Mouse (Mus musculus): ENCODE data around the gene BC004004. TPM values are rescaled to one million over a fixed set of nuclear protein-coding genes. Genes with fewer than 3 reads are reported as not detected.
"Not testable (repeated sequence)": the region's sequence is repeated elsewhere in the genome, so short reads cannot be mapped to it uniquely, and the experiment has no call there.

The BC004004 gene
- polyA plus RNA-seq, 1 experiment from 2014 or later, result 83.0 TPM

DNA sequence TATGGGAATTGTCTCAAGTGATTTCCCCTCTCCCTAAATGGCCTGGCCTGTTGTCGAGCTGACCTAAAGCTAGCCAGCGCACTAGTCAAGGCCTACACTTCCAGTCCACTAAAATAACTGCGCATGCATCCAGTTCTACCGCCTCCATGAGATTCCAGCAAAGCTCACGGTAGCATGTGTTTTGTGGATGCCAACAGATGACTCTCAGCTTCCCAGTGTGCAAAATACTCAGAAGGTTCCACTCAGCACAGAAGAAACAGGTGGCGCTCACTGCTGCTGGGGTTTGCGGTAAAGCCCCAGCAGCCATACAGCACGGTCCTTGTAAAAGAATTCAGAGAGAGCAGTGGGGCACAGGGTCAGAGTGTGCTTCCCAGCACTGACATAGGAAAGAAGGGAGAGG is 43.0 kb downstream of the BC004004 start:
- H3K27ac ChIP-seq (ENCODE audit: low read length), result no peak overlapping the region
- 88% methylated on average over 8 of the region's 8 CpGs for WGBS
- ATAC-seq (ENCODE audit: insufficient read depth, low FRiP score), result no peak
- H3K36me3 ChIP-seq (ENCODE audit: control insufficient read depth, insufficient read depth, low read length), result no peaks in the 10 kb centered on the region
- H3K9ac ChIP-seq (ENCODE audit: low read length), result no peak overlapping the region
- no peak overlapping the region for H3K4me3 ChIP-seq (replicated peaks; ENCODE audit: low read length)
- no peaks in the 10 kb centered on the region for H3K9me3 ChIP-seq (replicated peaks; ENCODE audit: control insufficient read depth, low read length)
- peaks cover 3% of the 10 kb centered on the region for H3K4me1 ChIP-seq (ENCODE audit: control insufficient read depth, insufficient read depth, low read length)
- H3K4me2 ChIP-seq (ENCODE audit: low read depth, low read length), result no peak overlapping the region
- H3K27me3 ChIP-seq (ENCODE audit: control insufficient read depth, insufficient read depth, low read length), result no peaks in the 10 kb centered on the region

DNA sequence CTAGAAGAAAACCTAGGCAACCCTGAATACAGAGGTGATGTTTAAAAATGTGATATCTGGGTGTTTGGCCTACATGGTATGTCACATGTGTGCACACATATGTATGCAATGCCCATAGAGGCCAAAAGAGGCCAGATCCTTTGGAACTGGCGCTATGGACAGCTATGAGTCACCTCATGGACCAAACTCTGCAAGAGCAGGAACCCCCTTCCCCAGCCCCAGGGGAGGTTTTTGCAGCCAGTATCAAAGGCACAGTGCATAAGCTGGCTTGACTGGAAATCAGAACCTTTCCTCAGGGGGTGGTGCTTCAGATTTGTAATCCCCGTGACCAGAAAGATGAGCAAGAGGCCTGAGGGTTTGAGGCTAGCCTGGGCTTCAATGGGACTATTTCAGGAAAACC is 43.5 kb downstream of the BC004004 start:
- 91% methylated on average over 2 of the region's 2 CpGs for WGBS

GRCm38 (mm10) chr17:29313300-29313699 is 44.7 kb downstream of the BC004004 start:
- Histone ChIP-seq H3K27me3 (ENCODE audit: control insufficient read depth, insufficient read depth, low read length) (no peaks in the 10 kb centered on the region), H3K36me3 (ENCODE audit: control insufficient read depth, insufficient read depth, low read length) (no peaks in the 10 kb centered on the region), H3K4me3 (replicated peaks; ENCODE audit: low read length) (no peak overlapping the region), H3K4me1 (ENCODE audit: control insufficient read depth, insufficient read depth, low read length) (no peaks in the 10 kb centered on the region), H3K4me2 (ENCODE audit: low read depth, low read length) (no peak overlapping the region), H3K27ac (ENCODE audit: low read length) (no peak overlapping the region), H3K9ac (ENCODE audit: low read length) (no peak overlapping the region), H3K9me3 (replicated peaks; ENCODE audit: control insufficient read depth, low read length) (no peaks in the 10 kb centered on the region)
- no peak for ATAC-seq (ENCODE audit: insufficient read depth, low FRiP score)

More for the DNA sequence above, 43.5 kb downstream of the BC004004 start:
- Histone ChIP-seq H3K27ac (ENCODE audit: low read length) (no peak overlapping the region), H3K9me3 (replicated peaks; ENCODE audit: control insufficient read depth, low read length) (no peaks in the 10 kb centered on the region), H3K4me3 (replicated peaks; ENCODE audit: low read length) (no peak overlapping the region), H3K27me3 (ENCODE audit: control insufficient read depth, insufficient read depth, low read length) (no peaks in the 10 kb centered on the region), H3K36me3 (ENCODE audit: control insufficient read depth, insufficient read depth, low read length) (no peaks in the 10 kb centered on the region), H3K4me2 (ENCODE audit: low read depth, low read length) (no peak overlapping the region), H3K4me1 (ENCODE audit: control insufficient read depth, insufficient read depth, low read length) (peaks cover 2% of the 10 kb centered on the region), H3K9ac (ENCODE audit: low read length) (no peak overlapping the region)
- ATAC-seq (ENCODE audit: insufficient read depth, low FRiP score), result no peak

DNA sequence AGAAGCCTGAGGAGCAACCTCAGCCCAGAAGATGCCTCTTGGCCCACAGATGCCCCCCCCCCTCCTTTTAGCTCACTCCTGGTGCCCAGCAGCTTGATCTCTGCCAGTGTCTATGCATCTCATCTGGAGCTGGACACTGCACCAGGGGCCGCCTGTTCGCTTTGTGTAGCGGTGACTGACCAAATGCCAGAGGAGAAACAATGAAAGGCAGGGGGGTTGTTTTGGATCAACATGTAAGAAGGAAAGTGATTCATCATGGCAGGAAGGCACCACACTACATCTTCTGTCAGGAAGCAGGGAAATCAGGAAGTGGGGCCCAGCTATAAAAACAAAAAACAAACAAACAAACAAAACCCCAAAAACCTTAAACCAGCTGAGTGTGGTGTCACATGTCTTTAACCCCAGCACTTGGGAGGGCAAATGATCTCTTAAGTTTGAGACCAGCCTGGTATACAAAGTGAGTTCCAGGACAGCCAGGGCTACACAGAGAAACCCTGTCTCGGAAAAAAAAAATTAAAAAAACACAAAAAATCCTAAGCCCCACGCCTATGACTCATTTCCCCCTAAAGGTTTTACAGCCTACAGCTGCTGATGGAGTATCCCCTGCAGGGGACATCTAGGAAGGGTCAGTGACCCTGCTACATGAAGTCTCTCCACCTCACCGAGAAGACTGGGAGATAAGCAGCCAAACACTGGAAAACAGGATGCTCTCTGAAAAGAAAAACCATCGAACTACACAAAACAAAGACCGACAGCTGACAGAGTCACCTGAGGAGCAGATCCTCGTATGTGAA is 47.3 kb downstream of the BC004004 start:
- no peaks in the 10 kb centered on the region for H3K9me3 ChIP-seq (replicated peaks; ENCODE audit: control insufficient read depth, low read length)
- H3K27me3 ChIP-seq (ENCODE audit: control insufficient read depth, insufficient read depth, low read length), result no peaks in the 10 kb centered on the region
- no peaks in the 10 kb centered on the region for H3K36me3 ChIP-seq (ENCODE audit: control insufficient read depth, insufficient read depth, low read length)
- WGBS, result 51% methylated on average over 9 of the region's 9 CpGs
- H3K27ac ChIP-seq (ENCODE audit: low read length), result no peak overlapping the region
- no peak overlapping the region for H3K4me2 ChIP-seq (ENCODE audit: low read depth, low read length)
- H3K9ac ChIP-seq (ENCODE audit: low read length), result no peak overlapping the region
- no peak for ATAC-seq (ENCODE audit: insufficient read depth, low FRiP score)
- no peak overlapping the region for H3K4me3 ChIP-seq (replicated peaks; ENCODE audit: low read length)
- no peaks in the 10 kb centered on the region for H3K4me1 ChIP-seq (ENCODE audit: control insufficient read depth, insufficient read depth, low read length)

DNA sequence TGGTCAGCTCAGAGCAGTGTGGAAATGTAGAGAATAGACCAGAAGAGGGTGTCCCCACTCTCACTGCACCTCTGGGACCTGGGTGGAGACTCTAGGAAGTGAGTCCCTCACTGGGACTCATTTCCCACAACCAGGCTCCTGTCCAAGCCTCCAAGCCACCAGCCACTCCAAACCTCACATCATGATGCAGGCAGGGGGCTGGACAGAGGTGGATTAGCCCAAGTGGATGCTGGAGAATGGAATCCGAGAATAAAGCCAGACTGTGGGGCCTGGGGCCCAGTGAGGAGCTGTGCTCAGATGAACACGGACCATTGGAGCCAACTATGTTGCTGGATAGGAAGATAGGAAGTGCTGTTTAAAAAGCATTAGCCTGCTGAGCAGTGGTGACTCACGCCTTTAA is 48.3 kb downstream of the BC004004 start:
- no peak overlapping the region for H3K4me2 ChIP-seq (ENCODE audit: low read depth, low read length)
- H3K27ac ChIP-seq (ENCODE audit: low read length), result no peak overlapping the region; the same call in 1 of the 2 replicates
- H3K4me3 ChIP-seq (replicated peaks; ENCODE audit: low read length), result no peak overlapping the region
- no peaks in the 10 kb centered on the region for H3K36me3 ChIP-seq (ENCODE audit: control insufficient read depth, insufficient read depth, low read length)
- H3K27me3 ChIP-seq (ENCODE audit: control insufficient read depth, insufficient read depth, low read length), result no peaks in the 10 kb centered on the region
- ATAC-seq (ENCODE audit: insufficient read depth, low FRiP score), result no peak
- H3K4me1 ChIP-seq (ENCODE audit: control insufficient read depth, insufficient read depth, low read length), result no peaks in the 10 kb centered on the region
- no peaks in the 10 kb centered on the region for H3K9me3 ChIP-seq (replicated peaks; ENCODE audit: control insufficient read depth, low read length)
- no peak overlapping the region for H3K9ac ChIP-seq (ENCODE audit: low read length)
- 61% methylated on average over 3 of the region's 3 CpGs for WGBS

GRCm38 (mm10) chr17:29317380-29317779 is 48.8 kb downstream of the BC004004 start, which contains the start of gene Pi16:
Gene Pi16 (plus strand): TSS chr17:29317680.
- ATAC-seq (ENCODE audit: insufficient read depth, low FRiP score); H3K27me3 ChIP-seq (ENCODE audit: control insufficient read depth, insufficient read depth, low read length); H3K4me2 ChIP-seq (ENCODE audit: low read depth, low read length); H3K4me3 ChIP-seq (replicated peaks; ENCODE audit: low read length); H3K9ac ChIP-seq (ENCODE audit: low read length); H3K36me3 ChIP-seq (ENCODE audit: control insufficient read depth, insufficient read depth, low read length); H3K4me1 ChIP-seq (ENCODE audit: control insufficient read depth, insufficient read depth, low read length); H3K9me3 ChIP-seq (replicated peaks; ENCODE audit: control insufficient read depth, low read length): not testable (repeated sequence)
- 91% methylated on average over 3 of the region's 3 CpGs for WGBS
- peak within 1 kb of the TSS; percentile 16; the same call in 1 of the 2 replicates for H3K27ac ChIP-seq (ENCODE audit: low read length)

GRCm38 (mm10) chr17:29318731-29319250 is 50.2 kb downstream of the BC004004 start:
- Histone ChIP-seq H3K4me3 (replicated peaks; ENCODE audit: low read length) (no peak overlapping the region), H3K9me3 (replicated peaks; ENCODE audit: control insufficient read depth, low read length) (no peaks in the 10 kb centered on the region), H3K4me2 (ENCODE audit: low read depth, low read length) (no peak overlapping the region), H3K9ac (ENCODE audit: low read length) (0 out of 2 replicates have a peak overlapping the region, but pooled peaks have one; percentile 11), H3K4me1 (ENCODE audit: control insufficient read depth, insufficient read depth, low read length) (0 out of 2 replicates have a peak, but pooled peaks cover 3% of the 10 kb centered on the region), H3K27ac (ENCODE audit: low read length) (no peak overlapping the region), H3K36me3 (ENCODE audit: control insufficient read depth, insufficient read depth, low read length) (no peaks in the 10 kb centered on the region), H3K27me3 (ENCODE audit: control insufficient read depth, insufficient read depth, low read length) (no peaks in the 10 kb centered on the region)
- ATAC-seq (ENCODE audit: insufficient read depth, low FRiP score), result no peak
- 44% methylated on average over 6 of the region's 6 CpGs for WGBS

DNA sequence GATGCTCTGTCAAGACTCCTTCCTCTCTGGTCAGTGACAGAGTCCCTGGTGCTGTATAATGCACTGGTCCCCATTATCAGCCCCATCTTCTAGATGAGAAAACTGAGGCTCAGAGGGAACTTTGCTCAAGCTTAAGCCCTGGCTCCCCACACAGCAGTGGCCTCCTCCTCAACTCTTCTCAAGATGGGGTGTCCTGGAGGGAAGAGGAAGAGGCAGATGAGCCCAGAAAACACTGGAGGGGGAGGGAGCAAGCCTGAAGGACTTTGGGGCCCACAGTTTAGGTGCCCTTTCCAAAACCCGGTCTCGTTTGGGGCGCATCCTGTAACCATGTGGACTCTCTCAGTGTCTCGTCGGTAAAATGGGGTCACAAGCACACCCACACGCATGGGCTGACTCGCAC is 50.9 kb downstream of the BC004004 start:
- no peak overlapping the region for H3K27ac ChIP-seq (ENCODE audit: low read length)
- H3K27me3 ChIP-seq (ENCODE audit: control insufficient read depth, insufficient read depth, low read length), result no peaks in the 10 kb centered on the region
- 80% methylated on average over 7 of the region's 7 CpGs for WGBS
- H3K4me3 ChIP-seq (replicated peaks; ENCODE audit: low read length), result no peak overlapping the region
- no peaks in the 10 kb centered on the region for H3K36me3 ChIP-seq (ENCODE audit: control insufficient read depth, insufficient read depth, low read length)
- no peak for ATAC-seq (ENCODE audit: insufficient read depth, low FRiP score)
- 0 out of 2 replicates have a peak, but pooled peaks cover 3% of the 10 kb centered on the region for H3K4me1 ChIP-seq (ENCODE audit: control insufficient read depth, insufficient read depth, low read length)
- no peaks in the 10 kb centered on the region for H3K9me3 ChIP-seq (replicated peaks; ENCODE audit: control insufficient read depth, low read length)
- H3K4me2 ChIP-seq (ENCODE audit: low read depth, low read length), result no peak overlapping the region
- no peak overlapping the region for H3K9ac ChIP-seq (ENCODE audit: low read length)

GRCm38 (mm10) chr17:29319881-29320639 is 51.5 kb downstream of the BC004004 start:
- Histone ChIP-seq H3K4me2 (ENCODE audit: low read depth, low read length) (no peak overlapping the region), H3K4me1 (ENCODE audit: control insufficient read depth, insufficient read depth, low read length) (0 out of 2 replicates have a peak, but pooled peaks cover 3% of the 10 kb centered on the region), H3K9ac (ENCODE audit: low read length) (no peak overlapping the region), H3K27ac (ENCODE audit: low read length) (no peak overlapping the region), H3K4me3 (replicated peaks; ENCODE audit: low read length) (no peak overlapping the region), H3K36me3 (ENCODE audit: control insufficient read depth, insufficient read depth, low read length) (no peaks in the 10 kb centered on the region), H3K27me3 (ENCODE audit: control insufficient read depth, insufficient read depth, low read length) (no peaks in the 10 kb centered on the region), H3K9me3 (replicated peaks; ENCODE audit: control insufficient read depth, low read length) (no peaks in the 10 kb centered on the region)
- ATAC-seq (ENCODE audit: insufficient read depth, low FRiP score), result no peak
- 55% methylated on average over 8 of the region's 8 CpGs for WGBS
